Comparison of ENCODE assay signal across 16 mouse cellular contexts in the genomic region with DNA sequence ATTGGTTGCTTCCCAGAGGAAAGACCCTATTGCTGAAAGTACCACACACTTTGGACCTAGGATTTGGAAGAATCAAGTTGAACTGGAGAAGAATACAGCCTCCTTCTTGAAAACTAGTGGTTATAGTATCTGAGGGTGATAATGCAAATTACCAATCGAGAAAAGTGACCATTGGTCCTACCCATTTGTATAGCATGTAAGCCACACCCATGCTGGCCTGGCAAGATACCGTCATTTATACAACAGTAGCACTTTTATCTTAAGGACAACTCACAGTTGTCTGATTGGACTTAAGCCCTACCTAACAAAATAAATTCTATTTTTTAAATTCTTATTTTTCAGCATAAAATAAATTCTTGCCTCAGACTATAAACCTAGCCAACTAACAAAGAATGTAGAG.
"Had no signal": no experiment of that assay in that cellular context is flagged by ENCODE, and none has a peak within 500 bp of the region (broad histone marks: within the 10 kb centered on the region; RNA-seq: fewer than 3 reads in every experiment).

No protein-coding gene starts in this region.

- H3K27me3 ChIP-seq: kidney, embryonic 15.5 days; limb, embryonic 13.5 days; neural tube, embryonic 15.5 days had no signal

- H3K4me3 ChIP-seq: kidney, embryonic 15.5 days; limb, embryonic 13.5 days; myocyte; neural tube, embryonic 15.5 days had no signal

- H3K27ac ChIP-seq: kidney, embryonic 15.5 days; limb, embryonic 13.5 days; macrophage; neural tube, embryonic 15.5 days had no signal

- H3K9ac ChIP-seq: kidney, embryonic 15.5 days; limb, embryonic 13.5 days; neural tube, embryonic 15.5 days had no signal

- H3K9me3 ChIP-seq: kidney, embryonic 15.5 days; limb, embryonic 13.5 days; neural tube, embryonic 15.5 days had no signal

- H3K4me2 ChIP-seq: kidney, embryonic 15.5 days; limb, embryonic 13.5 days; neural tube, embryonic 15.5 days had no signal

- DNase-seq: kidney, adult 2 months; kidney, postnatal 25 days; layer of hippocampus, postnatal 36 days; left cerebral cortex, postnatal 4 days; lung, adult 2 months; lung, postnatal 10 days; midbrain, embryonic 14.5 days; right cerebral cortex, adult 18-20 months; right cerebral cortex, postnatal 25 days; thymus, postnatal 36 days had no signal

- H3K36me3 ChIP-seq: kidney, embryonic 15.5 days; limb, embryonic 13.5 days; neural tube, embryonic 15.5 days had no signal

- ATAC-seq: intestine, embryonic 16.5 days had no signal

- H3K4me1 ChIP-seq: kidney, embryonic 15.5 days; limb, embryonic 13.5 days; neural tube, embryonic 15.5 days had no signal
